Mouse (Mus musculus) central nervous system, embryonic 11.5 days (tissue): Measurements from ENCODE around the gene Rdh8. TPM values are rescaled to one million over a fixed set of nuclear protein-coding genes. Genes with fewer than 3 reads are reported as not detected.

Experiments used
- polyA plus RNA-seq: library from polyadenylated mRNA; depleted of rRNA; stranded (reverse); fragments of >200 nt; gene quantifications from 2 replicates; pipeline ENCODE4 v1.2.3, GENCODE M21; 2012; rRNA removed

The Rdh8 gene
- polyA plus RNA-seq = not detected in 2 replicates

DNA sequence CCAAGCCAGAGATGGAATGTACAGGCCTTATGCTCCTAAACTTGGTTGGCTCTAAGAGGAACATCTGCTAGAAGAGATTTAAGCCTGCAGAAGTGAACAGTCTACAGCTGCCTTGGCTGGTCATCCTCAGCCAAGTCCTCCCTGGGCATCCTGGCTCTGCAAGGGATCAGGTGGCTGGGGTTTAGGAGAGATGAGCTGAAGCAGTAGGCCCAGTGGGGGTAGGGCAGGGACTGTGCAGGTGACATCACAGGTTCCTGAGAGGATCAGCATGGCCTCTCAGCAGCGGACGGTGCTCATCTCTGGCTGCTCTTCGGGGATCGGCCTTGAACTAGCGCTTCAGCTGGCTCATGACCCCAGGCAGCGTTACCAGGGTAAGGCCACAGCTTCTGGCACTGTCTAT, at the start of gene Rdh8:
TSS of gene Rdh8 (plus strand) at position 268 of the 400 bp plus-strand sequence.

DNA sequence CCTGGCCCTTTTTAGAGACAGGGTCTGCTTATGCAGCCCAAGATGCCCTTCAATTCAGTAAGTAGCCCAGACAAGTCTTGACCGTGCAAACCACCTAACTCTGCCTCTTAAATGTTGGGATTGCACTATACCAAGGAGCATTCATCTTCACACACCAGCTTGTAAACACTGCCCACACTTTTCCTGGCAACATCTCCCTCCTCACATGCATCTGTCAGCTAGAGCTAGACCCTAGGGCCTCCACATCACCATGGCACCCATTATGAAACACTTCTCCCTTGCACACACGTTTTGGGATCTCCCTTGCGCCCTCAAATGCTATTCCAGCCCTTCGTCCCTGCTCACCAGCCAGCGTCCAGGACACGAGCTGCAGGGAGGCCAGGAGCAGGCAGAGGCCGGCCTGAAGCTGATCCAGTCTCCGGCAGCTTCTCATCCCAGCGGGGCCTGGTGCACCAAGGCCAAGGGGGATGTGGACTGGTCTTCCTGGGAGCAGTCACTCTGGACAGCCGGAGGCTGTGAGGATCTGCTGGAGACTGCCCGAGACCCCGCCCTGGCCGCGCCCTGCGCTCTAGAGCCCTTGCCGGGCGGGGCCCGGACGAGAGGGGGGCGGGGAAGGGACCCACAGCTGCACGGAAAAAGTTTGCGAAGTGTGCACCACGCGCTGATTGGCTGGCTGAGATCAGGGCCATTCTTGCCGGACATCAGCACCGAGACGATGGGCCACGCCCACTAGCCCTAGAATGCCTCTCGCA, 3.6 kb upstream of the Rdh8 start, which contains the start of gene Col5a3:
TSS of gene Col5a3 (minus strand) at position 547 of the 752 bp plus-strand sequence.

DNA sequence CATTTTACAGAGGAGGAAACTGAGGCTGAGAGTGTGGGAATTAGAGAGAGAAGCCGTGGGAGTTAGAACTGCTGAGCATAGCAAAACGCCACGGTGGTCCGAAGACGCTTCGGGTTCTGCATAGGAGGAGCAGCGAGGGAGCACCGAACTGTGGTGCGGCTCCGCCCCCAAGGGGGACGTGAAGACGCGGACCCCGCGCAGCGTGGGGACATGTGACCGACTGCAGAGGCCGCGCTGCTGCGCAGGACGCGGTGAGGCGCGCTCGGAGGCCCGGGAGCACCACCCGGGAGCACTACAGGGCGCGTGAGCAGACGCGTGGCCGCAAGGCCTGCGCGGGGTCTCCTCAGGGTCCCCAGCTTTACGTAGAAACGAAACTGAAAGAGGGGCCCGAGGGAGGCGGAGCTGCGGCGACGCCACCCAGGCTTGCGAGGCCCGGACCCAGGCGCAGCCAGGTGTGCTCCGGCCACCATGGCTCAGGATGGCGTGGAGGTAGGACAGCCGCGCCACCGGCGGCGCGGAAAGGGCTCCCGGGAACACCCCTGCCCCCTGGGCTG, 50.2 kb downstream of the Rdh8 start, which contains the start of gene A230050P20Rik:
TSS of gene A230050P20Rik (plus strand) at position 195 of the 554 bp plus-strand sequence.

Other genes with a start within 250 kb of the Rdh8 start
- 9.9 and 17.5 TPM in 2 replicates for gene Zfp846, start 237.2 kb upstream of the Rdh8 start, polyA plus RNA-seq
- gene Ubl5, start 175.6 kb upstream of the Rdh8 start, polyA plus RNA-seq = 356 and 496 TPM in 2 replicates
- gene Fbxl12, start 173.7 kb upstream of the Rdh8 start, polyA plus RNA-seq = 23.0 and 30.5 TPM in 2 replicates
- gene Pin1, start 166.4 kb upstream of the Rdh8 start, polyA plus RNA-seq = 21.5 and 33.5 TPM in 2 replicates
- 11.8 and 21.4 TPM in 2 replicates for gene Olfm2, start 72.2 kb upstream of the Rdh8 start, polyA plus RNA-seq
- 0.58 and 0.86 TPM in 2 replicates for gene Col5a3, start 3.4 kb upstream of the Rdh8 start, polyA plus RNA-seq
- gene A230050P20Rik, start 50.1 kb downstream of the Rdh8 start, polyA plus RNA-seq = 3.6 and 3.9 TPM in 2 replicates
- 3.7 and 4.7 TPM in 2 replicates for gene Angptl6, start 61.2 kb downstream of the Rdh8 start, polyA plus RNA-seq
- 93.6 and 97.4 TPM in 2 replicates for gene Ppan, start 69.7 kb downstream of the Rdh8 start, polyA plus RNA-seq
- gene Eif3g, start 80.1 kb downstream of the Rdh8 start, polyA plus RNA-seq = 194 and 216 TPM in 2 replicates
- gene Dnmt1, start 141.4 kb downstream of the Rdh8 start, polyA plus RNA-seq = 119 and 139 TPM in 2 replicates
- 5.4 and 14.5 TPM in 2 replicates for gene S1pr2, start 158.3 kb downstream of the Rdh8 start, polyA plus RNA-seq
- 54.5 and 78.4 TPM in 2 replicates for gene Mrpl4, start 184.2 kb downstream of the Rdh8 start, polyA plus RNA-seq
- gene Icam1, start 197.5 kb downstream of the Rdh8 start, polyA plus RNA-seq = 3.5 and 4.1 TPM in 2 replicates
- gene Icam4, start 210.9 kb downstream of the Rdh8 start, polyA plus RNA-seq = 4.4 and 5.4 TPM in 2 replicates
- gene Icam5, start 213.6 kb downstream of the Rdh8 start, polyA plus RNA-seq = 0.14 and 0.22 TPM in 2 replicates
- 1.4 and 1.8 TPM in 2 replicates for gene Zglp1, start 248.6 kb downstream of the Rdh8 start, polyA plus RNA-seq